Mouse (Mus musculus): ENCODE measurements at regions not wholly inside any gene's neighbourhood (a gene's known extent, or its start where the extent isn't known, plus 50 kb on each side); places are given as distances from the start of the nearest gene placed in this dataset.

DNA sequence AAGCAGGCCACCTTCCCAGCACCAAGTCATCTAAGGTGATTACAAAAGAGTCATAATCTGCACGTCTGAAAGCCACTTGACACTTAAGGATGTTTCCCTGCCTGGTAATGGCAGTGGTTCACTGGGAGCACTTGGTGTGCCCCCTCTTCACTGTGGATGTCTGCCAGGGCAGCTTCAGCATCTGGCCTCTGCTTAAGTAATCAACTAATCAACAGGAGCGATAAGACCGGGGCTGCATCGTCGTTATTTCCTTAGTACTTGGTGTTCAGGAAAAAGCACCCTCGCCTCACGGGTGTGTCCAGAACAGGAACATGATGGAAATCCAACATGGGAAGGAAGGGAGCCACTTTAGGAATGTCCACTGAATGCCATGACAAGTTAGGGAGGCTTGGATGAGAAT lies 97.1 kb upstream of the Plcb4 start:
- TF ChIP-seq POLR2AphosphoS2 (IDR thresholded peaks at IDR 0.05; ENCODE audit: insufficient read length, low read depth): no peak
- no peak for TF ChIP-seq POLR2A (IDR thresholded peaks at IDR 0.05; ENCODE audit: insufficient read length, low read depth)
- TF ChIP-seq SRF (IDR thresholded peaks at IDR 0.05; ENCODE audit: control insufficient read depth, insufficient read length, low read depth): no peak
- no peak for TF ChIP-seq MAX (IDR thresholded peaks at IDR 0.05; ENCODE audit: low read depth)
- no peak for TF ChIP-seq USF1 (IDR thresholded peaks at IDR 0.05; ENCODE audit: low read depth)
- no peak for TF ChIP-seq E2F4 (IDR thresholded peaks at IDR 0.05; ENCODE audit: insufficient read depth)
- TF ChIP-seq TCF12 (IDR thresholded peaks at IDR 0.05; ENCODE audit: insufficient read depth, poor library complexity, severe bottlenecking): no peak
- TF ChIP-seq MYOG (IDR thresholded peaks at IDR 0.05; ENCODE audit: control insufficient read depth in 1 of 3, insufficient read depth in 1 of 3, insufficient read length in 2 of 3, low read depth in 2 of 3): no peak
- no peak for TF ChIP-seq REST (IDR thresholded peaks at IDR 0.05; ENCODE audit: insufficient read depth, insufficient read length)

Data from myocyte (in vitro differentiated cells).